Mouse (Mus musculus): ENCODE measurements around the gene Clasp2.
"Not testable (repeated sequence)": the region's sequence is repeated elsewhere in the genome, so short reads cannot be mapped to it uniquely, and the experiment has no call there.

Gene Clasp2

GRCm38 (mm10) chr9:113741108-113741636 lies at the start of gene Clasp2:
Gene Clasp2 (plus strand): TSS chr9:113741473.
- peak; percentile 75 for DNase-seq (ENCODE audit: low spot score)

GRCm38 (mm10) chr9:113701441-113702160 lies 39.7 kb upstream of the Clasp2 start:
- no peak for DNase-seq (ENCODE audit: low spot score)

GRCm38 (mm10) chr9:113706108-113706507 lies 35.2 kb upstream of the Clasp2 start:
- no peak for DNase-seq (ENCODE audit: low spot score)

GRCm38 (mm10) chr9:113706841-113707240 lies 34.4 kb upstream of the Clasp2 start:
- DNase-seq (ENCODE audit: low spot score), result no peak

- DNase-seq (ENCODE audit: low spot score), result peak; percentile 93
These were observed 33.6 kb upstream of the Clasp2 start, which contains the start of gene Pdcd6ip for GRCm38 (mm10) chr9:113707481-113708360. Gene Pdcd6ip (minus strand): TSS chr9:113708259.

- DNase-seq (ENCODE audit: low spot score), result no peak
These were observed 32.7 kb upstream of the Clasp2 start for GRCm38 (mm10) chr9:113708361-113709280.

GRCm38 (mm10) chr9:113710871-113711270 lies 30.4 kb upstream of the Clasp2 start:
- no peak for DNase-seq (ENCODE audit: low spot score)

GRCm38 (mm10) chr9:113719063-113719462 lies 22.2 kb upstream of the Clasp2 start:
- DNase-seq (ENCODE audit: low spot score), result peak; percentile 42

- DNase-seq (ENCODE audit: low spot score), result no peak
These were observed 16.6 kb upstream of the Clasp2 start for GRCm38 (mm10) chr9:113724646-113725045.

- DNase-seq (ENCODE audit: low spot score), result not testable (repeated sequence)
These were observed 15.7 kb upstream of the Clasp2 start for GRCm38 (mm10) chr9:113725609-113726008.

GRCm38 (mm10) chr9:113726131-113726530 lies 15.1 kb upstream of the Clasp2 start:
- no peak for DNase-seq (ENCODE audit: low spot score)

- no peak for DNase-seq (ENCODE audit: low spot score)
These were observed 14.1 kb upstream of the Clasp2 start for GRCm38 (mm10) chr9:113726991-113727680.

- DNase-seq (ENCODE audit: low spot score), result no peak
These were observed 9.7 kb upstream of the Clasp2 start for GRCm38 (mm10) chr9:113731540-113731939.

GRCm38 (mm10) chr9:113735920-113736319 lies 5.4 kb upstream of the Clasp2 start:
- DNase-seq (ENCODE audit: low spot score), result no peak

- DNase-seq (ENCODE audit: low spot score), result peak; percentile 16
These were observed 3.3 kb upstream of the Clasp2 start for GRCm38 (mm10) chr9:113738021-113738420.

GRCm38 (mm10) chr9:113738941-113739340 lies 2.3 kb upstream of the Clasp2 start:
- DNase-seq (ENCODE audit: low spot score), result no peak

GRCm38 (mm10) chr9:113741637-113742137 lies 414 bp downstream of the Clasp2 start:
- DNase-seq (ENCODE audit: low spot score), result peak; percentile 25

- peak; percentile 31 for DNase-seq (ENCODE audit: low spot score)
These were observed 1.1 kb downstream of the Clasp2 start for GRCm38 (mm10) chr9:113742361-113742794.

GRCm38 (mm10) chr9:113743291-113743690 lies 2.0 kb downstream of the Clasp2 start:
- peak; percentile 12 for DNase-seq (ENCODE audit: low spot score)

GRCm38 (mm10) chr9:113749356-113749755 lies 8.1 kb downstream of the Clasp2 start:
- no peak for DNase-seq (ENCODE audit: low spot score)

Measured in layer of hippocampus, adult 11-12 months (tissue).